Comparison of ENCODE assay signal across 8 mouse cellular contexts in the genomic region with DNA sequence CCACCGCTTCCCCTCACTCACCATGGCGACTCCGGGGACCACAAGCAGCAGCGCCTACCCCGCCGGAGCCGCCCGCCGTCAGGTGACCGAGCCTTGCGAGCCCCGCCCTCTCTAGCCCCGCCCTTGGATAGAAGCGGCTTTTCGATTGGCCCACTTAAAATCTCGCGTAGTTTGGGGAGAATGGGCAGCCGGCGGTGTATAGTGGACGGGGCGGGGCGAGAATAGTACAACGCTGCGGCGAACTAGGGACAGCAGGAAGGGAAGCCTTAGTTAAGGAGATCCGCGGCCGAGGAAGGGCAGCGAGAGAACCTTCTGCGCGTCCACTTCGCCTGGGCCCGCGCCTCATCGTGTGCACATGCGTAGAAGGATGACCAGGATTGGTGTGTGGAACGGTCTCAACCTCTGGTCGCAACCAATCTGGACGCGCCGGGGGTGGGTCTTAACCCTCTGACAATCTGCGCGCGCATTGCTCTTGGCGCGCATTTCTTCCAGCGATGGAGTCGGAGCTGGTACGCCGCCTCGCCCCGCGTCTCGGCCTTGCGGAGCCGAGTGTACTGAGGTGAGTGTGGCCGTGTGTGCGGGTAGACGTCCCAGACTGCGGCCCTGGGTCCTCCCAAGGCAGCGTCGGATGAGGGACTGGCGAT. TPM values are rescaled to one million over a fixed set of nuclear protein-coding genes. Genes with fewer than 3 reads are reported as not detected.
DNase-seq lines count a peak whose midpoint lies in the region; ATAC-seq and TF ChIP-seq lines count a peak whose summit lies in the region.

Orc6 (plus strand) TSS at position 199 of the 644 bp plus-strand sequence.
Vps35 (minus strand) TSS at position 369 of the 644 bp plus-strand sequence.

- ATAC-seq in heart, embryonic 15.5 days (replicated peaks; ENCODE audit: insufficient number of reproducible peaks, insufficient read depth, low FRiP score, low read depth): peak; percentile 98
- peak; percentile 98 for ATAC-seq in liver, embryonic 14.5 days (ENCODE audit: insufficient read depth)
- peak; percentile 97 for ATAC-seq in neural tube, embryonic 11.5 days (ENCODE audit: insufficient read depth, low FRiP score, low TSS enrichment)
- peak; percentile 98 for ATAC-seq in stomach, postnatal 0 days (ENCODE audit: low FRiP score, low TSS enrichment)

- DNase-seq in CD8-positive naive resting alpha-beta T cell, adult 2 months (ENCODE audit: low read depth in 2 of 2, low spot score in 2 of 2): peak; percentile 91 to 97
- DNase-seq in c-Kit-positive CD71-negative TER-119-negative erythroid progenitor cells, embryonic 14.5 days (ENCODE audit: low read depth): peak; percentile 96
- peak; percentile 97 for DNase-seq in forebrain, embryonic 10.5 days (ENCODE audit: extremely low spot score, low spot score)
- DNase-seq in kidney, postnatal 25 days: peak; percentile 98
- peak; percentile 95 to 97 (median 96) for DNase-seq in liver, embryonic 14.5 days (ENCODE audit: low read depth in 3 of 3, low spot score in 3 of 3)
- DNase-seq in neural tube, embryonic 11.5 days (ENCODE audit: low spot score): peak; percentile 97
- DNase-seq in stomach, postnatal 0 days (ENCODE audit: low spot score): peak; percentile 96

- H3K4me2 ChIP-seq in heart, embryonic 15.5 days: peak within 1 kb of the TSS; percentile 82
- H3K4me2 ChIP-seq in liver, embryonic 14.5 days (ENCODE audit: low read depth): peak within 1 kb of the TSS; percentile 94
- H3K4me2 ChIP-seq in neural tube, embryonic 11.5 days (ENCODE audit: low read depth): peak within 1 kb of the TSS; percentile 74
- H3K4me2 ChIP-seq in stomach, postnatal 0 days (replicated peaks; ENCODE audit: low read depth): peak within 1 kb of the TSS; percentile 94

- TF ChIP-seq EP300 in liver, embryonic 14.5 days (IDR thresholded peaks at IDR 0.05; ENCODE audit: low read depth): peak; percentile 13; the same call in 1 of the 2 replicates
- TF ChIP-seq EP300 in stomach, postnatal 0 days (optimal IDR thresholded peaks at IDR 0.05): peak; percentile 86

- WGBS in forebrain, embryonic 10.5 days: under 1% methylated on average over 63 of the region's 63 CpGs
- WGBS in heart, embryonic 15.5 days: under 1% methylated on average over 63 of the region's 63 CpGs
- whole genome bisulfite sequencing in liver, embryonic 14.5 days (ENCODE audit: insufficient replicate concordance): under 1% methylated on average over 63 of the region's 63 CpGs
- WGBS in neural tube, embryonic 11.5 days: under 1% methylated on average over 63 of the region's 63 CpGs
- under 1% methylated on average over 63 of the region's 63 CpGs for WGBS in stomach, postnatal 0 days

- TF ChIP-seq CTCF in liver, embryonic 14.5 days (IDR thresholded peaks at IDR 0.05; ENCODE audit: low read depth): no peak
- TF ChIP-seq CTCF in stomach, postnatal 0 days (IDR thresholded peaks at IDR 0.05; ENCODE audit: low read depth): no peak

- H3K9me3 ChIP-seq in forebrain, embryonic 10.5 days: no peaks in the 10 kb centered on the region
- H3K9me3 ChIP-seq in heart, embryonic 15.5 days (replicated peaks): no peaks in the 10 kb centered on the region
- no peaks in the 10 kb centered on the region for H3K9me3 ChIP-seq in liver, embryonic 14.5 days (ENCODE audit: control insufficient read depth, low read length)
- no peaks in the 10 kb centered on the region for H3K9me3 ChIP-seq in neural tube, embryonic 11.5 days (ENCODE audit: control insufficient read depth, low read length)
- no peaks in the 10 kb centered on the region for H3K9me3 ChIP-seq in stomach, postnatal 0 days (ENCODE audit: control insufficient read depth, low read length)

- H3K4me3 ChIP-seq in forebrain, embryonic 10.5 days: peak within 1 kb of the TSS; percentile 90
- peak within 1 kb of the TSS; percentile 88 for H3K4me3 ChIP-seq in heart, embryonic 15.5 days
- peak within 1 kb of the TSS; percentile 87 to 93 for H3K4me3 ChIP-seq in liver, embryonic 14.5 days (ENCODE audit: insufficient read depth in 1 of 2, low read depth in 2 of 2, low read length in 2 of 2)
- H3K4me3 ChIP-seq in neural tube, embryonic 11.5 days (ENCODE audit: low read depth, low read length): peak within 1 kb of the TSS; percentile 95
- peak within 1 kb of the TSS; percentile 97 for H3K4me3 ChIP-seq in stomach, postnatal 0 days (ENCODE audit: low read depth, low read length)

- H3K36me3 ChIP-seq in forebrain, embryonic 10.5 days (replicated peaks): peaks cover 39% of the 10 kb centered on the region
- peaks cover 18% of the 10 kb centered on the region for H3K36me3 ChIP-seq in heart, embryonic 15.5 days
- peaks cover 31% of the 10 kb centered on the region for H3K36me3 ChIP-seq in liver, embryonic 14.5 days (replicated peaks; ENCODE audit: control insufficient read depth, insufficient read depth, low read depth)
- H3K36me3 ChIP-seq in neural tube, embryonic 11.5 days (ENCODE audit: control insufficient read depth, insufficient read depth, low read length): 0 out of 2 replicates have a peak, but pooled peaks cover 3% of the 10 kb centered on the region
- peaks cover 2% of the 10 kb centered on the region; the same call in 1 of the 2 replicates for H3K36me3 ChIP-seq in stomach, postnatal 0 days (ENCODE audit: control insufficient read depth, insufficient read depth, low read length)

- H3K9ac ChIP-seq in heart, embryonic 15.5 days: peak within 1 kb of the TSS; percentile 87
- H3K9ac ChIP-seq in liver, embryonic 14.5 days (replicated peaks): peak within 1 kb of the TSS; percentile 79
- H3K9ac ChIP-seq in neural tube, embryonic 11.5 days (ENCODE audit: low read length): peak within 1 kb of the TSS; percentile 80
- peak within 1 kb of the TSS; percentile 92 for H3K9ac ChIP-seq in stomach, postnatal 0 days (ENCODE audit: low read length)

- peak within 1 kb of the TSS; percentile 98 for H3K27ac ChIP-seq in forebrain, embryonic 10.5 days
- H3K27ac ChIP-seq in heart, embryonic 15.5 days: peak within 1 kb of the TSS; percentile 99
- peak within 1 kb of the TSS; percentile 85 for H3K27ac ChIP-seq in liver, embryonic 14.5 days
- H3K27ac ChIP-seq in neural tube, embryonic 11.5 days (ENCODE audit: low read depth, low read length): peak within 1 kb of the TSS; percentile 91
- peak within 1 kb of the TSS; percentile 97 for H3K27ac ChIP-seq in stomach, postnatal 0 days (replicated peaks)

- peaks cover 38% of the 10 kb centered on the region for H3K4me1 ChIP-seq in forebrain, embryonic 10.5 days
- H3K4me1 ChIP-seq in heart, embryonic 15.5 days (replicated peaks): peaks cover 23% of the 10 kb centered on the region
- H3K4me1 ChIP-seq in liver, embryonic 14.5 days (replicated peaks; ENCODE audit: control insufficient read depth in 2 of 2, insufficient read depth in 2 of 2, low read length in 1 of 2): peaks cover 9 to 25% of the 10 kb centered on the region in 2 experiments
- H3K4me1 ChIP-seq in neural tube, embryonic 11.5 days (ENCODE audit: control insufficient read depth, insufficient read depth, low read length): peaks cover 4% of the 10 kb centered on the region; the same call in 1 of the 2 replicates
- H3K4me1 ChIP-seq in stomach, postnatal 0 days (replicated peaks; ENCODE audit: control insufficient read depth, insufficient read depth): peaks cover 6% of the 10 kb centered on the region

- H3K27me3 ChIP-seq in forebrain, embryonic 10.5 days (ENCODE audit: poor library complexity, severe bottlenecking): no peaks in the 10 kb centered on the region
- H3K27me3 ChIP-seq in heart, embryonic 15.5 days: no peaks in the 10 kb centered on the region
- no peaks in the 10 kb centered on the region for H3K27me3 ChIP-seq in liver, embryonic 14.5 days (ENCODE audit: control insufficient read depth, insufficient read depth, low read length)
- no peaks in the 10 kb centered on the region for H3K27me3 ChIP-seq in neural tube, embryonic 11.5 days (ENCODE audit: control insufficient read depth, insufficient read depth, low read length)
- no peaks in the 10 kb centered on the region for H3K27me3 ChIP-seq in stomach, postnatal 0 days (ENCODE audit: control insufficient read depth, insufficient read depth, low read length)

RNA-seq across cellular contexts. Expression of gene Orc6, which starts in this region (rescaled TPM):
- 164 and 172 TPM in 2 replicates for polyA plus RNA-seq in forebrain, embryonic 10.5 days (2016; fragmentation: Nextera tagmentation; extraction: Ambion mirVana)
- polyA plus RNA-seq in heart, embryonic 15.5 days (2015; fragmentation: Nextera tagmentation; extraction: Ambion mirVana): 48.1 and 56.1 TPM in 2 replicates
- 44.4 and 71.7 TPM in 2 replicates for polyA plus RNA-seq in liver, embryonic 14.5 days (2012; rRNA removed)
- polyA plus RNA-seq in liver, embryonic 14.5 days (2014; fragmentation: Nextera tagmentation; extraction: Ambion mirVana): 108 and 109 TPM in 2 replicates
- polyA plus RNA-seq in neural tube, embryonic 11.5 days (2014; fragmentation: Nextera tagmentation; extraction: Ambion mirVana): 125 and 130 TPM in 2 replicates
- 36.1 and 39.5 TPM in 2 replicates for polyA plus RNA-seq in stomach, postnatal 0 days (2015; fragmentation: Nextera tagmentation; extraction: Ambion mirVana)

RNA-seq across cellular contexts. Expression of gene Vps35, which starts in this region (rescaled TPM):
- 148 and 149 TPM in 2 replicates for polyA plus RNA-seq in forebrain, embryonic 10.5 days (2016; fragmentation: Nextera tagmentation; extraction: Ambion mirVana)
- 103 and 106 TPM in 2 replicates for polyA plus RNA-seq in heart, embryonic 15.5 days (2015; fragmentation: Nextera tagmentation; extraction: Ambion mirVana)
- 24.6 and 35.6 TPM in 2 replicates for polyA plus RNA-seq in liver, embryonic 14.5 days (2012; rRNA removed)
- 89.9 and 97.5 TPM in 2 replicates for polyA plus RNA-seq in liver, embryonic 14.5 days (2014; fragmentation: Nextera tagmentation; extraction: Ambion mirVana)
- polyA plus RNA-seq in neural tube, embryonic 11.5 days (2014; fragmentation: Nextera tagmentation; extraction: Ambion mirVana): 176 and 184 TPM in 2 replicates
- polyA plus RNA-seq in stomach, postnatal 0 days (2015; fragmentation: Nextera tagmentation; extraction: Ambion mirVana): 75.9 and 78.0 TPM in 2 replicates

Comparison
In these comparisons a context has a peak if more than half of its experiments do, and no peak if none do; other contexts are left out.
1. Peak in every context shown above with its lines: DNase-seq, ATAC-seq, H3K4me3 ChIP-seq and H3K27ac ChIP-seq.